Mouse (Mus musculus) embryonic fibroblast, embryonic 13.5 days (primary cell): ENCODE measurements around the gene Ehhadh.

Experiments used
- CTCF ChIP-seq: IDR thresholded peaks from 2 replicates; pipeline ENCODE4 v1.5.1; 2011; ENCODE audit warnings: mild to moderate bottlenecking, control low read depth, low read length, moderate library complexity, borderline replicate concordance; ENCODE audit not compliant: insufficient read depth
- POLR2A ChIP-seq: IDR thresholded peaks from 2 replicates; pipeline ENCODE4 v1.6.1; 2011; ENCODE audit warnings: low read depth, mild to moderate bottlenecking, control low read depth, low read length, moderate library complexity

GRCm38 (mm10) chr16:21779149-21779548 lies 8.5 kb downstream of the Ehhadh start:
- TF ChIP-seq CTCF: no peak
- TF ChIP-seq POLR2A: no peak
